Mouse (Mus musculus) embryonic facial prominence, embryonic 14.5 days (tissue): ENCODE measurements around the gene Ddx42. TPM values are rescaled to one million over a fixed set of nuclear protein-coding genes. Genes with fewer than 3 reads are reported as not detected.
A peak's percentile ranks its signal among the peaks of the same experiment; 100 is the strongest.

Experiments
- ATAC-seq: fragments of 200-750 bp; cut with Nextera tagmentation; 2 replicates; pipeline ENCODE4 v1.8.0; 2017; ENCODE audit warnings: low read depth, moderate number of reproducible peaks, moderate TSS enrichment
- DNase-seq: peaks from one replicate; pipeline ENCODE4 v3.0.0-alpha.2; 2015; ENCODE audit warnings: low spot score
- H3K27ac ChIP-seq: fragments of 300-500 bp; sonication (generic); replicated peaks from 2 replicates; pipeline ENCODE4 v1.5.1; 2014; ENCODE audit warnings: low read depth, mild to moderate bottlenecking, low read length, moderate library complexity
- H3K27me3 ChIP-seq: fragments of 300-500 bp; sonication (generic); replicated peaks from 2 replicates; pipeline ENCODE4 v1.6.1; 2014; ENCODE audit warnings: low read length; ENCODE audit not compliant: control insufficient read depth, insufficient read depth
- H3K36me3 ChIP-seq: fragments of 300-500 bp; sonication (generic); 2 replicates; pipeline ENCODE4 v1.6.1; 2014; ENCODE audit warnings: low read length, mixed read lengths; ENCODE audit not compliant: control insufficient read depth, insufficient read depth
- H3K4me1 ChIP-seq: fragments of 300-500 bp; sonication (generic); 2 replicates; pipeline ENCODE4 v1.6.1; 2014; ENCODE audit warnings: antibody characterized with exemption, low read length; ENCODE audit not compliant: control insufficient read depth, insufficient read depth
- H3K4me2 ChIP-seq: fragments of 300-500 bp; sonication (generic); 2 replicates; pipeline ENCODE4 v1.6.1; 2014; ENCODE audit warnings: low read depth, mild to moderate bottlenecking, low read length, moderate library complexity, mixed read lengths
- H3K4me3 ChIP-seq: fragments of 300-500 bp; sonication (generic); 2 replicates; pipeline ENCODE4 v1.5.1; 2014; ENCODE audit warnings: low read depth, mild to moderate bottlenecking, low read length
- H3K9ac ChIP-seq: fragments of 300-500 bp; sonication (generic); 2 replicates; pipeline ENCODE4 v1.6.1; 2014; ENCODE audit warnings: low read depth, mild to moderate bottlenecking, low read length, moderate library complexity, mixed read lengths
- H3K9me3 ChIP-seq: fragments of 300-500 bp; sonication (generic); 2 replicates; pipeline ENCODE4 v1.6.1; 2016; ENCODE audit warnings: low read length; ENCODE audit not compliant: control insufficient read depth
- WGBS: fragments of 180-500 bp; shearing (Covaris S2); extraction: QIAGEN DNeasy Blood & Tissue Kit; methylation state at CpG from one replicate; pipeline ENCODE4 v1.1.7; 2014; 5-methylcytosine and 5-hydroxymethylcytosine counted together
- polyA plus RNA-seq: library from polyadenylated mRNA; unstranded; fragments of >200 nt; fragmentation: Nextera tagmentation; extraction: Ambion mirVana; gene quantifications from 2 replicates; pipeline ENCODE4 v1.2.1, GENCODE M21; 2014

Gene Ddx42
- 62.7 and 69.1 TPM in 2 replicates for polyA plus RNA-seq

GRCm38 (mm10) chr11:106216730-106217490, at the start of gene Ddx42:
TSS of gene Ddx42 (plus strand) at chr11:106216926.
- Histone ChIP-seq H3K9ac (peak within 1 kb of the TSS; percentile 90), H3K27ac (peak within 1 kb of the TSS; percentile 97), H3K4me3 (peak within 1 kb of the TSS; percentile 58), H3K36me3 (peaks cover 13% of the 10 kb centered on the region), H3K4me1 (peaks cover 22% of the 10 kb centered on the region), H3K27me3 (no peaks in the 10 kb centered on the region), H3K4me2 (peak within 1 kb of the TSS; percentile 71), H3K9me3 (no peaks in the 10 kb centered on the region)
- under 1% methylated on average over 59 of the region's 70 CpGs for WGBS
- ATAC-seq (peak; percentile 94), DNase-seq (peak; percentile 99)

GRCm38 (mm10) chr11:106167435-106167834, 49.3 kb upstream of the Ddx42 start:
- no peak for ATAC-seq
- Histone ChIP-seq H3K4me1 (no peaks in the 10 kb centered on the region), H3K36me3 (peaks cover 66% of the 10 kb centered on the region), H3K4me3 (no peak overlapping the region), H3K27me3 (no peaks in the 10 kb centered on the region), H3K27ac (no peak overlapping the region), H3K9ac (no peak overlapping the region), H3K4me2 (no peak overlapping the region), H3K9me3 (no peaks in the 10 kb centered on the region)
- WGBS = 70% methylated on average over 5 of the region's 5 CpGs
- DNase-seq = no peak

- WGBS = 80% methylated on average over 7 of the region's 7 CpGs
- no peaks in the 10 kb centered on the region for H3K9me3 ChIP-seq
- H3K36me3 ChIP-seq = peaks cover 48% of the 10 kb centered on the region
- no peak overlapping the region for H3K4me2 ChIP-seq
- H3K4me1 ChIP-seq = no peaks in the 10 kb centered on the region
- H3K27me3 ChIP-seq = no peaks in the 10 kb centered on the region
- no peak for ATAC-seq
- H3K27ac ChIP-seq = no peak overlapping the region
- DNase-seq = peak; percentile 47
- H3K4me3 ChIP-seq = no peak overlapping the region
- no peak overlapping the region for H3K9ac ChIP-seq
These were observed 45.9 kb upstream of the Ddx42 start for GRCm38 (mm10) chr11:106170807-106171206.

- Histone ChIP-seq H3K27ac (no peak overlapping the region), H3K4me3 (no peak overlapping the region), H3K27me3 (no peaks in the 10 kb centered on the region), H3K36me3 (peaks cover 30% of the 10 kb centered on the region), H3K9me3 (no peaks in the 10 kb centered on the region), H3K9ac (no peak overlapping the region), H3K4me2 (no peak overlapping the region), H3K4me1 (no peaks in the 10 kb centered on the region)
- DNase-seq (no peak), ATAC-seq (no peak)
- WGBS = 91% methylated on average over 2 of the region's 2 CpGs
These were observed 43.5 kb upstream of the Ddx42 start for GRCm38 (mm10) chr11:106173228-106173627.

GRCm38 (mm10) chr11:106174372-106174771, 42.4 kb upstream of the Ddx42 start:
- Histone ChIP-seq H3K4me3 (no peak overlapping the region), H3K27me3 (no peaks in the 10 kb centered on the region), H3K9me3 (no peaks in the 10 kb centered on the region), H3K4me2 (no peak overlapping the region), H3K36me3 (peaks cover 24% of the 10 kb centered on the region), H3K9ac (no peak overlapping the region), H3K27ac (no peak overlapping the region), H3K4me1 (no peaks in the 10 kb centered on the region)
- no peak for DNase-seq
- 66% methylated on average over 5 of the region's 5 CpGs for WGBS
- peak; percentile 18; the same call in 1 of the 2 replicates for ATAC-seq

GRCm38 (mm10) chr11:106175081-106175480, 41.6 kb upstream of the Ddx42 start:
- Histone ChIP-seq H3K9me3 (no peaks in the 10 kb centered on the region), H3K27ac (no peak overlapping the region), H3K36me3 (peaks cover 18% of the 10 kb centered on the region), H3K4me3 (no peak overlapping the region), H3K9ac (no peak overlapping the region), H3K4me1 (no peaks in the 10 kb centered on the region; the same call in 1 of the 2 replicates), H3K27me3 (no peaks in the 10 kb centered on the region), H3K4me2 (no peak overlapping the region)
- WGBS = 50% methylated on average over 3 of the region's 3 CpGs
- peak; percentile 43 for DNase-seq
- peak; percentile 48; the same call in 1 of the 2 replicates for ATAC-seq

- H3K4me2 ChIP-seq = no peak overlapping the region
- H3K27ac ChIP-seq = no peak overlapping the region
- no peak for ATAC-seq
- H3K4me3 ChIP-seq = no peak overlapping the region
- no peaks in the 10 kb centered on the region for H3K27me3 ChIP-seq
- WGBS = 93% methylated on average over 5 of the region's 5 CpGs
- H3K36me3 ChIP-seq = peaks cover 16% of the 10 kb centered on the region
- DNase-seq = no peak
- no peaks in the 10 kb centered on the region for H3K9me3 ChIP-seq
- no peak overlapping the region for H3K9ac ChIP-seq
- no peaks in the 10 kb centered on the region; the same call in 1 of the 2 replicates for H3K4me1 ChIP-seq
These were observed 40.4 kb upstream of the Ddx42 start for GRCm38 (mm10) chr11:106176372-106176771.

- Histone ChIP-seq H3K4me1 (no peaks in the 10 kb centered on the region; the same call in 1 of the 2 replicates), H3K4me2 (no peak overlapping the region), H3K4me3 (no peak overlapping the region), H3K36me3 (peaks cover 12% of the 10 kb centered on the region), H3K9ac (no peak overlapping the region), H3K27me3 (no peaks in the 10 kb centered on the region), H3K27ac (no peak overlapping the region), H3K9me3 (no peaks in the 10 kb centered on the region)
- 51% methylated on average over 5 of the region's 5 CpGs for WGBS
- ATAC-seq (no peak), DNase-seq (no peak)
These were observed 38.5 kb upstream of the Ddx42 start for GRCm38 (mm10) chr11:106178036-106178782.
